Mouse (Mus musculus) testis, adult 2 months (tissue): ENCODE results near the gene Khk.

ENCODE experiments used
- CTCF ChIP-seq: fragments of 200-500 bp; IDR thresholded peaks from 2 replicates; pipeline ENCODE4 v1.5.1; 2012; ENCODE audit warnings: low read depth, mild to moderate bottlenecking, inconsistent platforms, low read length, moderate library complexity; ENCODE audit not compliant: control insufficient read depth, insufficient read depth, insufficient replicate concordance
- POLR2A ChIP-seq: fragments of 200-500 bp; IDR thresholded peaks from 2 replicates; pipeline ENCODE4 v1.6.1; 2012; ENCODE audit warnings: low read depth, mild to moderate bottlenecking, inconsistent platforms, low read length, moderate library complexity; ENCODE audit not compliant: control insufficient read depth

DNA sequence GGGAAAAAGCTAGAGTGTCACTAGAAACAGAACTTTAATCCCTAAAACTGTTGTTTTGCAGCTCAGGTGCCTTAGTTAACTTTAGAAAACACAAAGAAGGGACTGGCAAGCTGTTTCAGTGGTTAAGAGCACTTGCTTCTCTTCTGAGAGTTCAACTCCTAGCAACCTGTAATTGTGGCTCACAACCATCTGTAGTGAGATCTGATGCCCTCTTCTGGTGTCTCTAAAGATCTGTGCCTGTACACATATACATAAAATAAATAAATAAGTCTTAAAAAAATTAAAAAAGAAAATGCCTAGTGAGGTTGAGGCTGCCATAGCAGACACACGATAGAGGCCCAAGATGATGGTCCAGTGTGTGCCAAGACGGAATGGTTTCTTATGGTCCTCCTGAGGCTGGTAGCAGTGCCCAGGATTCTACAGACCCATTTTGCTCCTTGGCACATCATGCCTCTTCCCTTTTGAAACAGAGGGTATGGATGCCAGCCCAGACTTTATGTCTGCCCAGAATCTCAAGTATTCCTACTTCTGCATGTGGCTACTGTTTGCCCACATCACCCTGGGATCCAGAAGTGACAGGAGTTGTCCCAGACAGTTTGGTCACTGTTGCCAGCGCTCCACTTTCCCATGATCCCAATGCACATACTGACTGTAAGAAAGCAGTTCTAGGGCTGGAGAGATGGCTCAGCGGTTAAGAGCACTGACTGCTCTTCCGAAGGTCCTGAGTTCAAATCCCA is 13.7 kb downstream of the Khk start:
- TF ChIP-seq CTCF: no peak
- no peak for TF ChIP-seq POLR2A
